Mouse (Mus musculus) megakaryocyte, embryonic 14.5 days (primary cell): ENCODE data around the gene Kcna5.

Experiments
- FLI1 ChIP-seq: IDR thresholded peaks from 2 replicates; pipeline ENCODE4 v1.6.1; 2012; ENCODE audit warnings: low read length, inconsistent platforms, mixed read lengths
- GATA1 ChIP-seq: IDR thresholded peaks from 3 replicates; pipeline ENCODE4 v1.6.1; 2012; ENCODE audit warnings: mixed read lengths, low read length, inconsistent platforms, borderline replicate concordance

GRCm38 (mm10) chr6:126500985-126501384 lies 34.2 kb downstream of the Kcna5 start:
- TF ChIP-seq GATA1: no peak
- TF ChIP-seq FLI1: no peak
